Mouse (Mus musculus) urinary bladder, postnatal 14 days (tissue): ENCODE measurements at regions not wholly inside any gene's neighbourhood (a gene's known extent, or its start where the extent isn't known, plus 50 kb on each side); places are given as distances from the start of the nearest gene placed in this dataset.
A peak's percentile ranks its signal among the peaks of the same experiment; 100 is the strongest.

Source experiments
- DNase-seq: peaks from one replicate; pipeline ENCODE4 v3.0.0; 2021; ENCODE audit warnings: low spot score

DNA sequence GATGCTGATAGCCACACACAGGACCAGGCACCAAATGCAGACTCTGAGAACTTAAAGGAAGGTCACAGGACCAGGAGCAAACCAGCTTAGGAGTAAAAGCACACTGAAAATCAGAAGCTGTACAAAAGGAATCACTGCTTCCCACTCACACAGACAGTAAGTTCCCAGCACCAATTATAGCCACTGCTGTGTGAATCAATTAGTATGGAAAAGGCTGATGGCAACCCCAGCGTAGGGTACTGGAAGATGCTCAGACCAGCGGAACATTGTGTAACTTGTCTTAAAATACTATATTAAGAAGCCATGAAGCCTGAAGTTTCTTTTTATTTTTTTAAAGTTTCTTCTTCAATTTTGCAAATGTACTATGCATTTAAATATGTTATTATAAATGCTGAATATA lies 115.8 kb downstream of the Lnpk start:
- no peak for DNase-seq

DNA sequence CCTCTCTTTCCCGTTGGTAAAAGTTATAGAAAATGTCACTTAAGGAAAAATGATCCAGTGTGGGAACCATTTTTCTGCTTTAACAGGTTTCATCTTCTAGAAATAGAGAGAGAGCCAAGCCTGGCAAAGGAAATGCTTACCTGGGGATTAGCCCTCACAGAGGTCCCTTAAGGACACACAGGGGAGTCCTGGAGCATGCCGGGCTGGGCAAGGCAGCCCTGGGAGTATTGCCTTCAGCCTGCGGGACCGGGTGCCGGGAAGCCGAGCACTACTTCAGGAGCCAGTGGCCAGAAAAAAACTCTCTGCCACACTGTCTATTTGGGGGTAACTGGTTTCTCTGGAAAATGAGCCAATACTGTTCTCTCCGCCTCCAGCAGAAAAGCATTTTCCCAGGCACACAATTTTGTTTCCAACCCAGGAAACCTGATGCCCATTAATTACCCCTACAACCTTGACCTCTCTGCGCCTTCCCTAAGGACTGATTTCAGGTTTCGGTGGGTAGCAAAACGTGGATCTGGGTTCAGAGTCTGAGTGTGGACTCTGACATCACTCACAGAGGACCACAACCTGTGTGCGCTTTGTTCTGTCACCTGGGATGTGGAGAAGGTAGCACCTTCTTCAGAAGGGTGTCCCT lies 117.9 kb downstream of the Lnpk start:
- no peak for DNase-seq

DNA sequence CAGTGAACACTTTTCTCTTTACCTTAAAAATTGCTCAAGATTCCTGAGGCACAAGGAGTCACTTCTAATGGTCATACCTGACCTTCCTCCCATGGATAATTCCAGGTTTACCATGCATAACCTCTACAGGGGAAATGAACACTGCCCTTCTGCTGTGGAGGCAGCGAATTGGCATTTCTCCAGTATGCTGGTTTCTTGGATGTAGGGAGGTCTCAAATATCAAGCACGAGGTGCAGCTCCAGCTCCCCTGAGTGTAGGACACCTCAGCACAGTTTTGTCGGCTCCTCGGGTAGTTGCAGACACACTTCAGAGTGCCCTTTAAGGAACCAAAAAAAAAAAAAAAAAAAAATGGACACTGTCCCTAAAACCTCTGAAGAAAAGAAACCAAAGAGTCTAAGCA lies 124.8 kb downstream of the Lnpk start:
- DNase-seq = no peak

DNA sequence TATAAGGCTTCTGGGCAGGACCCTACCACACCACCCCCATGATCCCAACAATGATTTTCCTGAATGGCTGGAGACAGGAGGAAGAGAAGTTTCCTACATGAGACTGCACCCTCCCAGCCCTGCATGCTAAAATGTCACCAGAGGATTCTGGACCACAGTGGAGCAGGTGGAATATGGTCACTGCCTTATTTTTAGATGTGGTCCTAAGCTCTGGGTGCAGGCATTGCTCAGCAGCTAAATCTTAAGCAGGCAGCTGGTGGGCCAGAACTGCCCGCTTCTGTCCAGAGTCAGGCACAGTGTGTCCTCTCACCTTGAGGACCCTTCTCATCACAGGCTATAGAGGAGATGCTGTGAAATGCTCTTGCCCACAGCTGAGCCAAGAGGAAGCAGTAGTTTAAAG lies 126.6 kb downstream of the Lnpk start:
- no peak for DNase-seq

DNA sequence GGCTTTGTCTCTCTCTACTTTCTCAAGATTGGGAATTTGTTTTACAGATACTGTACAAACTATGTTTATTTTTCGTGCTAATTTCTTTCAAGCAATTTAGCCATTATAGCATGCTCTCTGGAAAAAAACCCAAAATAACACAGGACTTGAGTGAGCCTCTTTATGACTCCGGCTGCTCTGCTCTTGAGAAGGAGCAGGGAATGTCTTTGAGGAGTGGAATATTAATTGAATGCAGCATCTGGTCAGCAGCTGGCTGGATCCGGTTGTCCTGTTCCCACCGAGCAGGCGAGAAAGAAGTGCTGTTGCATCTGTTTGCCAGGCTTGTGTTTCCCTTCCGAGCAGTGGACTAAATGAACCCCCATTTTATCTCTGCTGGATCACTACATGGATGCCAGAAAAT lies 127.7 kb downstream of the Lnpk start:
- DNase-seq = no peak

DNA sequence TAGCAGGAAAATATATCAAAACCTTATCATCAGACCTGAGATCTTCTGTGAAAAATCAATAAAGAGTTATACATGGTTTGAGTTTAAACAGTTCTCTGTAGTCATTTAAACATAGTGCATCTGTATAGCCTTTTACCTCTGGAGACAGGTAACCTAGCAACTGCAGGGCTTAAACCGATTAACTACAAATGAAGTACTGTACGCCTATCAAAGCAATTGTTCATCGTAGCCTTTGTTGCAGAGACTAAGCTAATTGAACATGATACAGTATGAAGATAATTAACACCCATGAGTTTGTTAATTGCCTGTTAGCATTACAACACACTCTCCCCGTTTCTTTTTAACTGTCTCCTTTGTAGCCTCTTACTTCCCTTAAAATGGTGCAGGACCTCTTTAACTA lies 128.2 kb downstream of the Lnpk start:
- no peak for DNase-seq

DNA sequence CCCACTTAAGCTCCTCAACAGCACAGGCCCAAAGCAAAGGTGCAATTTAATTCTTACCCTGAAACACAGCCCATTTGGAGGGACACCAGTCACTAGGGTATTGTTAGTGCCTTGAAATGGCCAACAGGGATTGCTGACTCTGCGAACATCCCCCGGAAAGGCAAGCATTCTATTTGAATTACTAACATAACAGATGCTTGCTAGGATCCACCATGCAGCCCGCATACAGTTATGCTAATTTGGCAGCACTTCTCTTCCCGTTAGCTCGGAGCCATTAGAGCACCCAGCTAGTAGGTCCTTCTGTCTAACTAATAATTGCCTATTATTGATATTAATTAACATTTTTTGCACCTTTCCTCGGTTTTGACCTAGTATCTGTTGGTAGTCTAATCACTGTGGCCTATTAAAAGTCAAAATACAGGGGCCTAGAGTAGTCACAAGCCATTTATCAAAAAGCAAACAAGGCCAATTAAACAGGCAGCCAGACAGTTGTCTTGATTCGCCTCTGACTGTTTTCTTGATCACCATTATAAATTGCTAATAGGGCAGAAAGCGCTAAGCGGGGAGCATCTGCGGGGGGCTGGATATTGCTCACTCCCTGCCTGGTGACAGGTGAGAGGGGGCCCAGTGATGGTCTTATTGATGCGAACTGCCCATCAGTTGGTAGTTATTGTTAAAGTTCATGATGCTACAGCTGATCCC lies 129.0 kb downstream of the Lnpk start:
- DNase-seq = no peak

DNA sequence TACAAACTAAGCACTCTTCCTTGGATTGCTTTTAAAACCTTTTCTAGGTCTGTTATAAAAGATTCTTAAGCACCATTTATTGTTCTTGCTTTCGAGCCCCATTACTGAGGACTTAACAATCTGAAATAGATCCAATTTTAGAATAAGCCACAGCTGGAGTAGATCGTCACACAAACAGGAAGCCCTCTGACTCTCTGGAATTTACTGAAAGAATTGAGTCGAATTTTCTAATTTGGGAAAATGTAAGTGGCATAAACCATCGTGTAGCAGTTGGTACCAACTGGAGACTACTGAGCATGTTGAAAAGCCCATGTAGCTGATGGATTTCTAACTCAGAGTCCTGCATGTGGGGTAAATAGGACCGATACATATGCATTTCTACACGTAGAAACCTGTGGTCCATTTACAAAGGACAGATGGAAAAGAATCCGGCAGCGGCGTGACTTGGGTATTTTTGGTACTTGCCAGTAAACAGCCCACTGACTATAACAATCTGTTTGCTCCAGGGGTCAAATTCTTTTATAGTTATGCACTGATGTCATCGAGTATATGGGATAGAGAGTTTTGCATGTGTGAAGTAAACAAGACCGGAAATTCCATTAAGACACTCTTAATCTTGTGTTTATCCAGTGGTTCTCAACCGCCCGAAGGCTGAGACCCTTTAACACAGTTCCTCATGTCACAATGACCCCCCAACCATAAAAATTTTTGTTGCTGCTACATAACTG lies 143.9 kb downstream of the Lnpk start:
- no peak for DNase-seq

DNA sequence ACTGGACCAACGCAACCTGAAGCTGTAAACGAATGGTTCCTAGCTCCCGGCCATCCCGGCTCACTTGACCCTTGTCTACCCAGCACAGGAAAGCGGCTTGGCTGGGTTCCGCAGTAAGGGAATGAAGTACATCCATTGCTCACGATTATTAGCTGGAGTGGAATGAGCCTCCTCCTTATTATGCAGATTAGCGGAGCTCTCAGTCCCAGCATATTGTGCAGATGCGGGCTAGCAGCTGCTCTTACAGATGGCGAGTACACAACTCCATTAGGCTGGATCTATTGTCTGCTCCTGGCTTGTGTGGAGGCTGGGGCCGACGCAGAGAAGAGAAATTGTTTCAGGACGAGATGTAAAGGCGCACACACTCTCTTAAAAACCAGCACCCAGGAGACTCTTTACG lies 152.5 kb downstream of the Lnpk start:
- DNase-seq = no peak

DNA sequence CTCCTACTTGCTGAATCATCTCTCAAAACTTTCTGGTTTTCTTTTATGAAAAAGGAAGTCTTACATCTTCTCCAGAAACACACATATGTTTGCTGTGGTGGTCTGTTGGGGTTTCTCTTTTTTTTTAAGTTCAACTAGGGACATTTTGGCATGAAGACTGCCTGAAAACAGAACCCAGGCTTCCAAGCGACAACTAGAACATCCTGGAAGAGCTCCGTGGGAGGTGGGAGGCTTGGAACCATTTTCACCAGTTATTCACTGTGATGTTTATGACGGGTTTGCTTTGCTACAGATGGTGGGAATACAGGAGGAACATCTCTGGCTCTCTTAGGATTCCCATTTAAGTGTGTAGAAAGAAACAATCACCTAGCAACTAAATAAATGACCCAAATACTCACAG lies 154.5 kb downstream of the Lnpk start:
- no peak for DNase-seq

DNA sequence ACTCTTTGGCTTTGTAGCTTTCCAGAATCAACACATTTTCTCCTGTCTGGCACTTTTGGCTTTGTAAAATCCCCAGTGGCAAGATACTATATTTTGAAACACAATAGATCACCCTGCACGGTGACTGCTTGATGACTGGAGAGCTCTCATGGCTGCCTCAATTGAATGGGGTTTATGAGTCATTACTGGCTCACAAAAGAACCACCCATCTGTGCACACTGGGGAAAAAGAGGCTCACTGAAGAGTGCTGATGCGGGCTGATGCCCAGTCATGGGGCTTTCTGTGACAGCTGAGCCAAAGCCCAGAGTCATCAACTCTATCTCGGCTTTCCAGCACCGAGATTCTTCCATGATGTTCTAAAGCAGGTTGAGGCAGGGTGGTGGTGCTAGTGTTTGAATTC lies 163.1 kb downstream of the Lnpk start:
- no peak for DNase-seq

DNA sequence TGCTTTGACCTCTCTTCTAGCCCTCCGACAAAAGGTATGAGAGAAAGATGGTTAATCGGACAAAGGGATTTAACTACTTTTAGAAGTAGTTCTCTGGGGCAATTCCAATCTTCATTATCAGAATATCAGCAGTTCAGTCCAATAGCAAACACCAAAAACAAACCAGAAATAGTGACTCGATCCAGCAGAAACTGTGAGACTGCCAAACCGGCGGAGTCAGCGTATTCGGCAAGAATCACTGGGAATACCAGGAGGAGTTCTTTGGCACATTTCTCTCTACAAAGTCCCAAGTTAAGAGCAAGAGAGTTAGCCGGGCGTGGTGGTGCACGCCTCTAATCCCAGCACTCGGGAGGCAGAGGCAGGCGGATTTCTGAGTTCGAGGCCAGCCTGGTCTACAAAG lies 164.5 kb downstream of the Lnpk start:
- DNase-seq = no peak

DNA sequence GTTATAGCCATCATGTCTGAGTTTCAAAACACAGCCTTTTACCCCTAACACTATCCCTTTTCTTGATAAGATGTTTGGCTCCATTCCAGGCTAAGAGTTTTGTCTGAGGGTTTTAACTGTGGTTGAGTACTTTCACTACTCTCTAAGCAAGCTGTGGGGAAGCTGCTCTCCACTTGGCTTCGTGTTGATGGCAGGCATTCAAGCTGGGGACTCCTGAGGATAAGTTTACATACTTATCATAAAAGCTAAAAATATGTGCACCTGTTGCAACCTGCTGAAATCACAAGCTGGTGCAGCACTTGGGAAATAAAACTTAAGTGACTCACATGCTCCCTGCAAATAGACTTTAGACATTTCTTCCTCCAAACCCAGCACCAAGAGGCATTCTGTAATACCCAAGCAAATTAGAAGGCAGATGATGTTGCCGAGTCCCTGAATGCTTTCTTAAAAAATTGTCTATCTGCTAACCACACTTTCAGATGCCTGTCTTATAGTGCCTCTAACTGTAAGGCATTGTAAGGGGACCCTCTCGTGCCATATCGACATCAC lies 169.3 kb downstream of the Lnpk start:
- DNase-seq = peak; percentile 62

DNA sequence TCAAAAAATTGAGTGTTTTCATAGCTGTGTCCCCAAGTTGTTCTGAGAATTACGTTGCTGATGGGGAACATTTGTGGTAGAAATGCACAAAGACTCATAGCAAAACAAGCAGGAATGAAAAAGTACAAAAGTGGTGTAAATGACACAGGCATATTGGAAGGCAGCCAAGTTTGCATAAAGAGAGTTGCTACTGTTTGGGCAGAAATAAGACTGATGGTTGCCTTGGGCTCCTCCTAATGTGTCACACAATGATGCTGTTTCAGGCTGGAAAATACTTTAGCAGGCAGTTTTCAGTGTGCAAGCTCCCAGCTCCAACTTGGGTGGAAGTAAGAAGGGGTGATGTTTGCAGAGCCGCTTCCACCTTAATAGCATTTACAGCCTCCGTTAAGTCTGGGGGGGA lies 174.7 kb downstream of the Lnpk start:
- no peak for DNase-seq

DNA sequence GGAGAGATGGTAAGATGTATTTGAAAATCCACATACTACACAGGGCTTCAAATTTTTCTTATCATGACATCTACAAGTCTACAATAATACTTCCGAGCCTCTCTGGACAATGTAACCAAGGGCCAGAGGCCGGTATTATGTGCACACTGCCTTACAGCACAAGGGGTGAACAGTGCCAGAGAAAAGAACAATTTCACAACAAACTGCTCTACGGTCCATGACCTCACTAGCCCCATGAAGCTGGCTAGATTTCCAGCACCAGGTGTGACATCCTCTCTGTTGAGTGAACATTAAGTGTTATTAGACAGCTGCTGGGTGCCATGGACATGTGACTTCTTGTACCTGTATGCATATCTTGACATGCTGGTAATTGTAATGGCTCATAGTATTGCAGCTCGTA lies 188.2 kb downstream of the Lnpk start:
- DNase-seq = no peak

DNA sequence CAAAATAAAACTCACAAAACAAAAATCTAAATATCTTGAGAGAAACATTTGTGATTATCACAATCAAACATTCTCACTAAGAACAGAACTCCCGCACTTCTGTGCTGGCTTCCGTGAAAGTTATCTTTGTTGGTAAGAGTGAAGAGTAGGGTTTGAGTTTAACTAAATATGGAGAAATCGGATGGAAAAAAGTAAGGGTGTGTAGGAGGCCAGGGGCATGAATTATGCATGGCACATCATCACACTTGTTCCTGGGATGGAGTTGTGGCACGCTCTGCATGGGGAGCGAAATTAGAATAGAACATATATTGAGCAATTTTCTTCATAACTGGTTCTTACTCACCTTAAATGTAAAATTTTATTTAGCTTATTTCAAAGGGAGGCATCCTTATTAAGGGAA lies 191.2 kb downstream of the Lnpk start:
- no peak for DNase-seq

DNA sequence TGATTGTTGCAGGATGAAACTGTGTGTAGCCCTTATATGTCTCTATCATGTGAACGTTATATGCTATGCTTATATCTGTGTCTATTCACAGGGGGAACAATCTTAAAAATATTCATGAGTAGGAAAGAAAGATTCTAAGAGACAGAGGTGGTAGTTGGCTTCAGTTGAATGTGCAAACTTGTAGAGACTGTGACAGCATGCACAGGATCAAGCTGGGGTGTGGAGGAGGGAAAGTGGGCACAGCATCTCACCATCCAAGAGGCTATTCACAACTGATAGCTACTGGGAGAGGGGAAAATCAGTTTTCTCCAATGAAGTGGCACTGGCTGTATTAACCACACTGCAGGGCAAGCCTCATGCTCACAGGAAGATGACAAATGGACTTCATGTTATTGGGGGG lies 194.3 kb downstream of the Lnpk start:
- no peak for DNase-seq

DNA sequence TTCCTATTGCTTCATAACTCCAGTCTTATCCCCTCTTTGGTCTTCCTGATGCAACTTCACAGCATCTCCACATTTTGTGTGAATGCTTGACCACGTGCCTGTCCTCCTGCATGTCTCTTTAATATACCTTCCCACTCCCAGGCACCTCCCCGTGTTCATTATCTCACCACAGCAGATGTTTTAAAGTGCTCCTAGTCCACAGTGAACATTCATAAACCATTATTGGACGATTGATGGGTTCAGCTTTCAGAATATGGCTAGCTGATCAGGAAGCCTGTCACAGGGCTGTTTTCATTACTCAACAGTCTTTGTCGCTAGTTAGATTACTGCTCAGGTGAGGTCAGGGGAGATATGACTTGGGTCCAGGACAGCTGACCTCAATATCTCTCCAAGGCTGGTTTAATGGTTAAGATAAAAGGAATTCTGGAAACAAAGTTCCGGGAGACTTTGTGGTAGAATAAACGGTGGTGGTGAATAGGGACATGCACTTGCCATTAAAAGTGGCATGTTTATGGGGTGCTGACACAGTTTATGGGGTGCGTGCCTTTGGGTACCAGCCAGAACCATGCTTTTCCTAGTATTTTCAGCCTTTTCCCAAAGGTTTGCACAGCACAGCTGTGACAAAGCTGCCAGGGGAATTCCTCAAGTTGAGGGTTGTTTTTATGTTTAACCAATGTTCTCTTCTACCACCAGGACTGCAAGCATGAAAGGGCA lies 198.5 kb downstream of the Lnpk start:
- DNase-seq = no peak

DNA sequence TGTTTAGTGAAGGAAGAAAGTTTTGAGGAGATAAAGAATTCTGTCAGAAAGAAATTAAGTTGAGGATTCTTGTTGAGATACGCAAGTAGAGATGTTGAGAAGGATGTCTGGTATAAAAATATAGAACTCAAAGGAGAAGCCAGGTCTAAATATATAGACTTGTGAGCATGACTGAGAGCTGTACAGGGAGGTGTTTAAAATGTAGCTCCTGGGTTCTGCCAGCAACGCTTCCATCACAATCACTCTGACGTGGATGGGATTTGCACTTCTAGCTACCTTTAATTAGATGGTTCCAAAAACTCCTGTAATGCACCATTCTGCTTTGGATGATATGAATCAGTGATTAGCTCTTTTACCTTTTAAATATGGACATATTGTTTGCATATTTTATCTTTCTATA lies 200.5 kb downstream of the Lnpk start:
- DNase-seq = no peak

DNA sequence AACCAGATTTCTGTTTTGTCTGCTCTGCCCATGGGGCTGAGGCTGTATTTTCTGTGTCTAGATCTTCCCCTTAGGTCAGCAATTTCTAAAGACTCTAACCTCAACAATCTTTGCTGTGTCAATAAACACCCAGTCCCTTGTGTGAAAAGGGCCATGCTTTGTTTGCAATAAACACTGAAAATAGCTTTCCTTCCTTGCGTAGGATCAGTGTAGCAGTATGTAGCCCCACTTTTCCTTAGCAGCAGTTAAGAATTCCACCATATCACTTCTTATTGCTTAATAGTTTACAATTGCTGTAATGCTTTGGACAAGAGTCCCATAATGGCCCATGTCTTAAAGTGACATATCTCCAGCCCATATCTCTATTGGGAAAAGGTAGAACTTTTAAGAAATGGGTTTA lies 205.3 kb downstream of the Lnpk start:
- no peak for DNase-seq

DNA sequence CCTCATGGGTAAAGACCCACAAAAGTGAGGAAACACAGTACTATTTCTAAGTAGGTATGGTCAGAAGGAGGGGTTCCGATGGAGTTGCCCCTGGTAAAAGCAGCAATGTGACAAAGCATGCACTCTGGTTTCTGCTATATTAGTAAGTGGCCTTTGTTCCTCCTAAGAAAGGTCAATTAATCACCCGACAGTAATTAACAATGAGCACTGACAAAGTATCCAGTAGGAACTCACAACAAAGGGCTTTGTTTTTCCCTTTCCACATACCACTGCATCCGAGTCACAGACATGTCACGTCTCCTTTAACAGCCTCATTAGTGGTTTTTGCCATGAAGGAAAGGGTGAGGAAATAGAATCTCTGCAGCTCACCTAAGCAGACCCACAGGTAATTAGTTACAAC lies 206.2 kb downstream of the Lnpk start:
- no peak for DNase-seq

DNA sequence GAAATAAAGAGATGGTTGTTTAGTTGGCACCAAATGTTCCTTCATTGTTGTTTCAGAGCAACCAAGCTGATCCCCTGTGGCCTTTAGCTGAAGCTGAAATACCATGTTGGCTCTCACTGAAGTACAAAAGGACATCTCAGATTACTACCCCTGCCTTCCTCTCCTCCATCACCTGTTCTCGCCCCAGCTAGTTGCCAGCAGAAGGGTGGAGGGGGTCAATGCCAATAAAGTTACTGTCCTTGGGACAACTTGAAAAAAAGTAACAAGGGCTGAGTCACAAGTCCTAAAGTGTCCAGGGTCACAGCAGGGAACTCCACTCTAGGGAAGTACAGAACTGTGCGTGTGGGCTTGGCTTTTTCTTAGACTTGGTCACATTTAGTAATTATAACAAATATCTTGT lies 216.0 kb downstream of the Lnpk start:
- DNase-seq = no peak

DNA sequence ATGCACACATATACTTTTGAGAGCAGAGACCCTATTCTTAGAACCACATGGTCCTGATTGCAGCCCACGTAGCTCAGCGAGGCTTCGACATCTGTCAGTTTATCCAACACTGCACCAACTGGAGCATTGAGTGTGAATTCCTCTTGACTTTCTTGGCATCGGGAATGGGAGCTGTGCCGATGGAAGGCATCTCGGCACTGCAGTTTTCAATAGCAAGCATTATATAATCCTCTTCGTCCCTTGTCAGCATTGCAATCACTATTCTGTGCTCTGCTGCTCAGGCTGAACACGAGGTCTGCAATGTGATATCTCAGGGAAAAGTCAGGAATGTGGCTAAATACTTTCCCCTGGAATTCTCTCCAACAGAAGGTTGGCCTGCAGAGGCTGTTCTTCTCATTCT lies 224.6 kb downstream of the Lnpk start:
- no peak for DNase-seq
